ENCODE assay signal across 12 mouse cellular contexts in genomic region chr15:91022276-91022675, GRCm38 (mm10). TPM values are rescaled to one million over a fixed set of nuclear protein-coding genes. Genes with fewer than 3 reads are reported as not detected.
DNase-seq lines count a peak whose midpoint lies in the region; ATAC-seq and TF ChIP-seq lines count a peak whose summit lies in the region.
"Had no signal": no experiment of that assay in that cellular context is flagged by ENCODE, and none has a peak within 500 bp of the region (broad histone marks: within the 10 kb centered on the region; RNA-seq: fewer than 3 reads in every experiment).

No protein-coding gene starts in this region.

- H3K9me3 ChIP-seq in hindbrain, embryonic 10.5 days = peaks cover 6% of the 10 kb centered on the region; the same call in 1 of the 2 replicates
- H3K9me3 ChIP-seq in hindbrain, postnatal 0 days (ENCODE audit: low read length) = no peaks in the 10 kb centered on the region
- H3K9me3 ChIP-seq in forebrain, embryonic 15.5 days = no peaks in the 10 kb centered on the region
- peaks cover 2% of the 10 kb centered on the region; the same call in 1 of the 2 replicates for H3K9me3 ChIP-seq in midbrain, embryonic 11.5 days (ENCODE audit: control insufficient read depth, low read length)
- no peaks in the 10 kb centered on the region for H3K9me3 ChIP-seq in heart, embryonic 11.5 days (replicated peaks; ENCODE audit: control insufficient read depth, low read length)
- H3K9me3 ChIP-seq: kidney, embryonic 15.5 days had no signal

- ATAC-seq in hindbrain, postnatal 0 days = no peak
- ATAC-seq in forebrain, embryonic 15.5 days (replicated peaks) = no peak
- no peak for ATAC-seq in midbrain, embryonic 11.5 days (ENCODE audit: low FRiP score)
- no peak for ATAC-seq in heart, embryonic 11.5 days (replicated peaks; ENCODE audit: insufficient number of reproducible peaks, low FRiP score, low TSS enrichment)
- ATAC-seq: inflammation-experienced regulatory T-cells, adult 6 months had no signal

- H3K9ac ChIP-seq in hindbrain, postnatal 0 days (replicated peaks; ENCODE audit: low read length) = no peak overlapping the region
- no peak overlapping the region for H3K9ac ChIP-seq in forebrain, embryonic 15.5 days (replicated peaks)
- no peak overlapping the region for H3K9ac ChIP-seq in midbrain, embryonic 11.5 days (ENCODE audit: low read length)
- H3K9ac ChIP-seq in heart, embryonic 11.5 days (ENCODE audit: low read depth, low read length) = no peak overlapping the region
- H3K9ac ChIP-seq: kidney, embryonic 15.5 days had no signal

- no peak for TF ChIP-seq POLR2A in brain, embryonic 14.5 days (IDR thresholded peaks at IDR 0.05; ENCODE audit: borderline replicate concordance, extremely low read depth, insufficient read depth, insufficient read length, poor library complexity, severe bottlenecking)

- peak overlapping the region; percentile 78 for H3K27ac ChIP-seq in hindbrain, embryonic 10.5 days
- H3K27ac ChIP-seq in hindbrain, postnatal 0 days = no peak overlapping the region
- peak overlapping the region; percentile 62 for H3K27ac ChIP-seq in forebrain, embryonic 15.5 days (replicated peaks)
- peak overlapping the region; percentile 69 for H3K27ac ChIP-seq in midbrain, embryonic 11.5 days (ENCODE audit: low read depth, low read length)
- no peak overlapping the region for H3K27ac ChIP-seq in heart, embryonic 11.5 days (ENCODE audit: low read depth, low read length)
- H3K27ac ChIP-seq: kidney, embryonic 15.5 days had no signal

- WGBS in hindbrain, embryonic 10.5 days = 66% methylated on average over 8 of the region's 8 CpGs
- WGBS in hindbrain, postnatal 0 days = 47% methylated on average over 8 of the region's 8 CpGs
- WGBS in forebrain, embryonic 15.5 days = 66% methylated on average over 8 of the region's 8 CpGs
- 56% methylated on average over 8 of the region's 8 CpGs for WGBS in midbrain, embryonic 11.5 days
- 81% methylated on average over 8 of the region's 8 CpGs for WGBS in heart, embryonic 11.5 days (ENCODE audit: insufficient replicate concordance)

- no peak for DNase-seq in hindbrain, embryonic 10.5 days (ENCODE audit: low spot score)
- no peak for DNase-seq in hindbrain, postnatal 0 days (ENCODE audit: low spot score)
- DNase-seq in brain, embryonic 14.5 days (ENCODE audit: low read depth) = peak; percentile 67
- DNase-seq in midbrain, embryonic 11.5 days (ENCODE audit: low spot score, missing footprints) = no peak
- DNase-seq in kidney, postnatal 4 days = no peak
- DNase-seq in right cerebral cortex, adult 18-20 months = no peak
- DNase-seq: lung, postnatal 14 days had no signal

- peaks cover 53% of the 10 kb centered on the region for H3K4me1 ChIP-seq in hindbrain, embryonic 10.5 days (replicated peaks)
- H3K4me1 ChIP-seq in hindbrain, postnatal 0 days (ENCODE audit: insufficient read depth, low read length) = peaks cover 12% of the 10 kb centered on the region
- H3K4me1 ChIP-seq in forebrain, embryonic 15.5 days = peaks cover 37% of the 10 kb centered on the region
- H3K4me1 ChIP-seq in midbrain, embryonic 11.5 days (ENCODE audit: control insufficient read depth, insufficient read depth, low read length) = peaks cover 16% of the 10 kb centered on the region
- H3K4me1 ChIP-seq in heart, embryonic 11.5 days (ENCODE audit: control insufficient read depth, insufficient read depth, low read length) = no peaks in the 10 kb centered on the region

- no peak overlapping the region for H3K4me2 ChIP-seq in hindbrain, postnatal 0 days (ENCODE audit: low read depth, low read length)
- no peak overlapping the region for H3K4me2 ChIP-seq in forebrain, embryonic 15.5 days (replicated peaks)
- H3K4me2 ChIP-seq in midbrain, embryonic 11.5 days = no peak overlapping the region
- no peak overlapping the region for H3K4me2 ChIP-seq in heart, embryonic 11.5 days
- H3K4me2 ChIP-seq: kidney, embryonic 15.5 days had no signal

- TF ChIP-seq CTCF in hindbrain, postnatal 0 days (IDR thresholded peaks at IDR 0.05; ENCODE audit: low read depth) = no peak
- TF ChIP-seq CTCF in brain, embryonic 14.5 days (IDR thresholded peaks at IDR 0.05; ENCODE audit: borderline replicate concordance, extremely low read depth, insufficient read depth, insufficient read length) = no peak

- no peak overlapping the region for H3K4me3 ChIP-seq in hindbrain, embryonic 10.5 days
- no peak overlapping the region for H3K4me3 ChIP-seq in hindbrain, postnatal 0 days (ENCODE audit: low read length)
- H3K4me3 ChIP-seq in forebrain, embryonic 15.5 days = no peak overlapping the region
- H3K4me3 ChIP-seq in midbrain, embryonic 11.5 days (ENCODE audit: low read depth, low read length) = no peak overlapping the region
- no peak overlapping the region for H3K4me3 ChIP-seq in heart, embryonic 11.5 days (ENCODE audit: low read depth, low read length)
- H3K4me3 ChIP-seq: kidney, embryonic 15.5 days had no signal

- H3K36me3 ChIP-seq in hindbrain, embryonic 10.5 days = peaks cover 25% of the 10 kb centered on the region
- H3K36me3 ChIP-seq in hindbrain, postnatal 0 days (ENCODE audit: insufficient read depth, low read length) = no peaks in the 10 kb centered on the region
- no peaks in the 10 kb centered on the region for H3K36me3 ChIP-seq in forebrain, embryonic 15.5 days
- no peaks in the 10 kb centered on the region for H3K36me3 ChIP-seq in midbrain, embryonic 11.5 days (ENCODE audit: control insufficient read depth, insufficient read depth, low read length)
- H3K36me3 ChIP-seq in heart, embryonic 11.5 days (ENCODE audit: control insufficient read depth, insufficient read depth, low read length) = no peaks in the 10 kb centered on the region
- H3K36me3 ChIP-seq: kidney, embryonic 15.5 days had no signal

- H3K27me3 ChIP-seq in hindbrain, embryonic 10.5 days (ENCODE audit: insufficient read depth, poor library complexity, severe bottlenecking) = no peaks in the 10 kb centered on the region
- H3K27me3 ChIP-seq in hindbrain, postnatal 0 days (ENCODE audit: insufficient read depth, low read length) = no peaks in the 10 kb centered on the region
- H3K27me3 ChIP-seq in forebrain, embryonic 15.5 days = no peaks in the 10 kb centered on the region
- H3K27me3 ChIP-seq in midbrain, embryonic 11.5 days (ENCODE audit: control insufficient read depth, insufficient read depth, low read length) = no peaks in the 10 kb centered on the region
- no peaks in the 10 kb centered on the region for H3K27me3 ChIP-seq in heart, embryonic 11.5 days (ENCODE audit: control insufficient read depth, insufficient read depth, low read length)
- H3K27me3 ChIP-seq: kidney, embryonic 15.5 days had no signal

RNA-seq across cellular contexts. Expression of gene Kif21a, which starts 27.5 kb away (rescaled TPM):
- 26.2 and 28.6 TPM in 2 replicates for polyA plus RNA-seq in hindbrain, embryonic 10.5 days (2016; fragmentation: Nextera tagmentation; extraction: Ambion mirVana)
- total RNA-seq in hindbrain, postnatal 0 days (2014; rRNA removed) = 42.1 and 54.4 TPM in 2 replicates
- polyA plus RNA-seq in hindbrain, postnatal 0 days (2015; fragmentation: Nextera tagmentation; extraction: Ambion mirVana) = 29.3 and 31.2 TPM in 2 replicates
- polyA plus RNA-seq in brain, embryonic 14.5 days (2012; rRNA removed) = 66.8 and 80.0 TPM in 2 replicates
- polyA plus RNA-seq in forebrain, embryonic 15.5 days (2015; fragmentation: Nextera tagmentation; extraction: Ambion mirVana) = 52.3 and 54.2 TPM in 2 replicates
- 77.0 and 77.3 TPM in 2 replicates for polyA plus RNA-seq in midbrain, embryonic 11.5 days (2014; fragmentation: Nextera tagmentation; extraction: Ambion mirVana)
- polyA plus RNA-seq in heart, embryonic 11.5 days (2014; fragmentation: Nextera tagmentation; extraction: Ambion mirVana) = 6.5 TPM in 2 replicates
- total RNA-seq: monocyte, adult 5-6 weeks had no signal
- polyA plus RNA-seq: inflammation-experienced regulatory T-cells, adult 6 months had no signal

Comparison
In these comparisons a context has a peak if more than half of its experiments do, and no peak if none do; other contexts are left out.
1. H3K27ac ChIP-seq: peak in hindbrain, embryonic 10.5 days (single experiment), forebrain, embryonic 15.5 days (single experiment) and midbrain, embryonic 11.5 days (single experiment); none in hindbrain, postnatal 0 days (single experiment) and heart, embryonic 11.5 days (single experiment).